Mouse (Mus musculus): ENCODE measurements at regions not wholly inside any gene's neighbourhood (a gene's known extent, or its start where the extent isn't known, plus 50 kb on each side); places are given as distances from the start of the nearest gene placed in this dataset.

DNA sequence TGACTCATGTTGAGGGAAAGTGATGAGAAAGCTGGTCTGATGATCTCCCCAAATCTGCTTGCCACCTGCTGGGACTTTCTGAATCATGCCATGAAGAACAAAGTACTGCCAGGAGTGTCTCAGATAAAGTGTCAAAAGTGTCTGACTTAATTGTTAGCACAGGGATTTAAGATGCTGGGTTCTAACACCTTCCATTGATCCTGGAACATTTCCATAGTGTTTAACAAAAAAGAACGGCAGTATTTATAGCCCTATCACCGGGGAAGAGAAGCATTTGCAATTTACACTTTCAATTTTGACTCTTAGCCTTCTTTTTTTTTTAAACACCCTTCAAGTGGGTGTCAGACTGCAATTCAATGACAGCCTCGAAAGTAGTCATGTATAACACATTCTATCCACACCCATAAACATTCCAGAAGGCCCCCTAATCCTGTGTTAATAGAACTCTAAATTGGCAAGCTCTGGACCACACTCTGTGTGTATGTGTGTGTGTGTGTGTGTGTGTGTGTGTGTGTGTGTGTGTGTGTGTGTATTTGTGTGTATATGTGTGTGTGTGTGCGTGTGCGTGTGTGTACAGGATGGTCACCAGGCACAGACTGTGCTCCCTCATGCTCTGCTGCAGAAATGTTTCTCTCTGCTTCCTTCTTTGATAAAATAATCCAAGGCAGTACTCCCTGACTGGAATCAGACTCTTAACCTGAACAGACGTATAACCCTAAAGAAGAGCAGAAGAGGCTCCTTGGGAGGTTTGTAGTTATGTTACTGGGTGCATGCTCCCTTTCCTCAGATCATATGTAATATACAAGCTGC is 313.2 kb downstream of the Rnd3 start:
- TF ChIP-seq CHD2 (IDR thresholded peaks at IDR 0.05; ENCODE audit: low read depth, low read length) (no peak), MAFK (IDR thresholded peaks at IDR 0.05; ENCODE audit: insufficient read depth, low read depth, low read length) (no peak)
